Mouse (Mus musculus) erythroblast, embryonic 14.5 days (primary cell): ENCODE measurements around the gene Trove2.

Experiments used
- GATA1 ChIP-seq: IDR thresholded peaks from 2 replicates; pipeline ENCODE4 v1.6.1; 2012; ENCODE audit warnings: low read length, inconsistent platforms, mixed read lengths
- TAL1 ChIP-seq: IDR thresholded peaks from 3 replicates; pipeline ENCODE4 v1.6.1; 2012; ENCODE audit warnings: low read length, inconsistent platforms, mixed read lengths

GRCm38 (mm10) chr1:143740581-143740980 lies 36.3 kb downstream of the Trove2 start:
- TF ChIP-seq TAL1 (no peak), GATA1 (no peak)
